Mouse (Mus musculus): ENCODE results near the gene Uri1. TPM values are rescaled to one million over a fixed set of nuclear protein-coding genes. Genes with fewer than 3 reads are reported as not detected.

Uri1 gene
- polyA plus RNA-seq, 1 experiment, result 13.4 TPM

- no peaks in the 10 kb centered on the region for H3K79me2 ChIP-seq (ENCODE audit: control insufficient read depth, insufficient read depth)
- no peaks in the 10 kb centered on the region for H3K36me3 ChIP-seq (ENCODE audit: control insufficient read depth, insufficient read depth)
- peaks cover 5% of the 10 kb centered on the region for H3K27me3 ChIP-seq (ENCODE audit: control insufficient read depth, insufficient read depth, insufficient read length)
- no peak overlapping the region for H3K4me2 ChIP-seq (ENCODE audit: low read depth)
- no peak overlapping the region for H3ac ChIP-seq (ENCODE audit: control insufficient read depth, insufficient read length)
- TF ChIP-seq CEBPB (IDR thresholded peaks at IDR 0.05; ENCODE audit: insufficient read depth, poor library complexity, severe bottlenecking) (no peak), POLR2A (IDR thresholded peaks at IDR 0.05; ENCODE audit: insufficient read length, low read depth) (no peak), USF1 (IDR thresholded peaks at IDR 0.05; ENCODE audit: low read depth) (no peak)
- no peak overlapping the region for H3K4me3 ChIP-seq
Measured at GRCm38 (mm10) chr7:38047229-38047628, 23.9 kb upstream of the Uri1 start.

GRCm38 (mm10) chr7:38041244-38041643 lies 17.9 kb upstream of the Uri1 start:
- Histone ChIP-seq H3K36me3 (ENCODE audit: control insufficient read depth, insufficient read depth) (no peaks in the 10 kb centered on the region), H3K4me2 (ENCODE audit: low read depth) (no peak overlapping the region), H3K79me2 (ENCODE audit: control insufficient read depth, insufficient read depth) (no peaks in the 10 kb centered on the region), H3K4me3 (no peak overlapping the region), H3K27me3 (ENCODE audit: control insufficient read depth, insufficient read depth, insufficient read length) (peaks cover 5% of the 10 kb centered on the region), H3ac (ENCODE audit: control insufficient read depth, insufficient read length) (no peak overlapping the region)
- TF ChIP-seq CEBPB (IDR thresholded peaks at IDR 0.05; ENCODE audit: insufficient read depth, poor library complexity, severe bottlenecking) (no peak), MAX (IDR thresholded peaks at IDR 0.05; ENCODE audit: low read depth) (no peak), USF1 (IDR thresholded peaks at IDR 0.05; ENCODE audit: low read depth) (no peak), MYOD1 (IDR thresholded peaks at IDR 0.05; ENCODE audit: control insufficient read depth in 1 of 3, insufficient read length in 2 of 3, low read depth in 2 of 3) (no peak)

DNA sequence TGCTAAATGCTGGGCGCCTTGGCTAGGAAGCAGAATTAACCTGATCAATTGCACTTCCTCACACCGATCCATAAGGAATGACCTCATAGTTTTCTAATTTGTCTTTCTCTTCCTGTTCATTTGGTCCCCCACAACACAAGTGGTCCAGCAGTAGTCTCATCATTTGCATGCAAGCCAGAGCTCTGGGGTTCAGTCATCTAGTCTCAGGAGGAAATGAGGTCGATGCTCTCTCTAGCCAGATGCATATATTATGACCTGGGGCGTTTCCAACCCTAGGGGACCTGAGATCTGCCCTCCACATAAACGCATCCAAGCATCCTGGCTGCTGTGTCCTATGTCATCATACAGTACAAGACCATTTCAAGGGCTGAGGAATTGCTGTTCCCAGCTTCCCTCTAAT lies 14.2 kb upstream of the Uri1 start:
- Histone ChIP-seq H3K4me2 (ENCODE audit: low read depth) (no peak overlapping the region), H3K36me3 (ENCODE audit: control insufficient read depth, insufficient read depth) (no peaks in the 10 kb centered on the region), H3K4me3 (no peak overlapping the region), H3K79me2 (ENCODE audit: control insufficient read depth, insufficient read depth) (no peaks in the 10 kb centered on the region), H3K27me3 (ENCODE audit: control insufficient read depth, insufficient read depth, insufficient read length) (no peaks in the 10 kb centered on the region), H3ac (ENCODE audit: control insufficient read depth, insufficient read length) (no peak overlapping the region)
- no peak for TF ChIP-seq POLR2AphosphoS2 (IDR thresholded peaks at IDR 0.05; ENCODE audit: insufficient read length, low read depth)

DNA sequence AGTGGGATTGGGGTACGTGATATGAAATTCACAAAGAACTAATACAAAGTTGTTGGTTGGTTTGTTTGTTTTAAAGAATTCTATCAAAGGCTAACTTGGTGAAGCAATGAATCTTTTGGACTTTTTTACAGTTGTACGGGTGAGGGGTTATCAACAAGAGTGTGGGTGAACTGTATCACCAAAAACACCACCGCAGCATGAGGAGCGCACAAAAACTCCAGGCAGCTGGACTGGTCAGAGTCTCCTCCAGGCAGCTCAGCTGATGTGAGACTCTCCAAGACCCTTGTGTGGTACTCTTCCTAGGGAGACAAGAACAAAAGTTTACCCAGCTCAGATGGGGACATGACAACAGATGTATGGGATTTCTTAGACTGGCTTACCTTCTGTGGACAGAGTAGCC lies 7.8 kb upstream of the Uri1 start:
- Histone ChIP-seq H3K4me3 (no peak overlapping the region), H3K4me2 (ENCODE audit: low read depth) (no peak overlapping the region)
- no peak for TF ChIP-seq REST (IDR thresholded peaks at IDR 0.05; ENCODE audit: insufficient read depth, insufficient read length)
- TF ChIP-seq POLR2AphosphoS2 (IDR thresholded peaks at IDR 0.05; ENCODE audit: insufficient read length, low read depth), result no peak
- TF ChIP-seq MYOD1 (IDR thresholded peaks at IDR 0.05; ENCODE audit: control insufficient read depth in 1 of 3, insufficient read length in 2 of 3, low read depth in 2 of 3), result no peak
- no peak for TF ChIP-seq TCF3 (IDR thresholded peaks at IDR 0.05; ENCODE audit: insufficient read length, low read depth)
- no peak for TF ChIP-seq CEBPB (IDR thresholded peaks at IDR 0.05; ENCODE audit: insufficient read depth, poor library complexity, severe bottlenecking)
- TF ChIP-seq E2F4 (IDR thresholded peaks at IDR 0.05; ENCODE audit: insufficient read depth), result no peak
- no peak for TF ChIP-seq SRF (IDR thresholded peaks at IDR 0.05; ENCODE audit: control insufficient read depth, insufficient read length, low read depth)
- TF ChIP-seq USF1 (IDR thresholded peaks at IDR 0.05; ENCODE audit: low read depth), result no peak
- TF ChIP-seq MAX (IDR thresholded peaks at IDR 0.05; ENCODE audit: low read depth), result no peak
- TF ChIP-seq MYOG (IDR thresholded peaks at IDR 0.05; ENCODE audit: control insufficient read depth in 1 of 3, insufficient read depth in 1 of 3, insufficient read length in 2 of 3, low read depth in 2 of 3), result no peak
- no peak for TF ChIP-seq TCF12 (IDR thresholded peaks at IDR 0.05; ENCODE audit: insufficient read depth, poor library complexity, severe bottlenecking)
- TF ChIP-seq POLR2A (IDR thresholded peaks at IDR 0.05; ENCODE audit: insufficient read length, low read depth), result no peak

GRCm38 (mm10) chr7:38030606-38031005 lies 7.3 kb upstream of the Uri1 start:
- Histone ChIP-seq H3K79me2 (ENCODE audit: control insufficient read depth, insufficient read depth) (no peaks in the 10 kb centered on the region), H3ac (ENCODE audit: control insufficient read depth, insufficient read length) (no peak overlapping the region), H3K4me2 (ENCODE audit: low read depth) (no peak overlapping the region), H3K36me3 (ENCODE audit: control insufficient read depth, insufficient read depth) (no peaks in the 10 kb centered on the region), H3K4me3 (no peak overlapping the region), H3K27me3 (ENCODE audit: control insufficient read depth, insufficient read depth, insufficient read length) (no peaks in the 10 kb centered on the region)
- TF ChIP-seq POLR2A (IDR thresholded peaks at IDR 0.05; ENCODE audit: insufficient read length, low read depth) (no peak), CEBPB (IDR thresholded peaks at IDR 0.05; ENCODE audit: insufficient read depth, poor library complexity, severe bottlenecking) (no peak), TCF12 (IDR thresholded peaks at IDR 0.05; ENCODE audit: insufficient read depth, poor library complexity, severe bottlenecking) (no peak), MAX (IDR thresholded peaks at IDR 0.05; ENCODE audit: low read depth) (no peak), REST (IDR thresholded peaks at IDR 0.05; ENCODE audit: insufficient read depth, insufficient read length) (no peak)

More for the DNA sequence above, 7.8 kb upstream of the Uri1 start:
- Histone ChIP-seq H3K36me3 (ENCODE audit: control insufficient read depth, insufficient read depth) (no peaks in the 10 kb centered on the region), H3ac (ENCODE audit: control insufficient read depth, insufficient read length) (no peak overlapping the region), H3K79me2 (ENCODE audit: control insufficient read depth, insufficient read depth) (no peaks in the 10 kb centered on the region), H3K27me3 (ENCODE audit: control insufficient read depth, insufficient read depth, insufficient read length) (no peaks in the 10 kb centered on the region)

- Histone ChIP-seq H3K36me3 (ENCODE audit: control insufficient read depth, insufficient read depth) (no peaks in the 10 kb centered on the region), H3K27me3 (ENCODE audit: control insufficient read depth, insufficient read depth, insufficient read length) (no peaks in the 10 kb centered on the region), H3K4me2 (ENCODE audit: low read depth) (no peak overlapping the region), H3K4me3 (no peak overlapping the region), H3ac (ENCODE audit: control insufficient read depth, insufficient read length) (no peak overlapping the region), H3K79me2 (ENCODE audit: control insufficient read depth, insufficient read depth) (no peaks in the 10 kb centered on the region)
- TF ChIP-seq POLR2A (IDR thresholded peaks at IDR 0.05; ENCODE audit: insufficient read length, low read depth) (no peak), E2F4 (IDR thresholded peaks at IDR 0.05; ENCODE audit: insufficient read depth) (no peak), SRF (IDR thresholded peaks at IDR 0.05; ENCODE audit: control insufficient read depth, insufficient read length, low read depth) (no peak), CEBPB (IDR thresholded peaks at IDR 0.05; ENCODE audit: insufficient read depth, poor library complexity, severe bottlenecking) (no peak), MAX (IDR thresholded peaks at IDR 0.05; ENCODE audit: low read depth) (no peak), TCF3 (IDR thresholded peaks at IDR 0.05; ENCODE audit: insufficient read length, low read depth) (no peak), REST (IDR thresholded peaks at IDR 0.05; ENCODE audit: insufficient read depth, insufficient read length) (no peak), MYOD1 (IDR thresholded peaks at IDR 0.05; ENCODE audit: control insufficient read depth in 1 of 3, insufficient read length in 2 of 3, low read depth in 2 of 3) (no peak), TCF12 (IDR thresholded peaks at IDR 0.05; ENCODE audit: insufficient read depth, poor library complexity, severe bottlenecking) (no peak), POLR2AphosphoS2 (IDR thresholded peaks at IDR 0.05; ENCODE audit: insufficient read length, low read depth) (no peak), USF1 (IDR thresholded peaks at IDR 0.05; ENCODE audit: low read depth) (no peak), MYOG (IDR thresholded peaks at IDR 0.05; ENCODE audit: control insufficient read depth in 1 of 3, insufficient read depth in 1 of 3, insufficient read length in 2 of 3, low read depth in 2 of 3) (no peak)
Measured at GRCm38 (mm10) chr7:38029986-38030385, 6.6 kb upstream of the Uri1 start.

Measured in myocyte (in vitro differentiated cells).